8 mouse cellular contexts compared by ENCODE assay signal in the genomic region with DNA sequence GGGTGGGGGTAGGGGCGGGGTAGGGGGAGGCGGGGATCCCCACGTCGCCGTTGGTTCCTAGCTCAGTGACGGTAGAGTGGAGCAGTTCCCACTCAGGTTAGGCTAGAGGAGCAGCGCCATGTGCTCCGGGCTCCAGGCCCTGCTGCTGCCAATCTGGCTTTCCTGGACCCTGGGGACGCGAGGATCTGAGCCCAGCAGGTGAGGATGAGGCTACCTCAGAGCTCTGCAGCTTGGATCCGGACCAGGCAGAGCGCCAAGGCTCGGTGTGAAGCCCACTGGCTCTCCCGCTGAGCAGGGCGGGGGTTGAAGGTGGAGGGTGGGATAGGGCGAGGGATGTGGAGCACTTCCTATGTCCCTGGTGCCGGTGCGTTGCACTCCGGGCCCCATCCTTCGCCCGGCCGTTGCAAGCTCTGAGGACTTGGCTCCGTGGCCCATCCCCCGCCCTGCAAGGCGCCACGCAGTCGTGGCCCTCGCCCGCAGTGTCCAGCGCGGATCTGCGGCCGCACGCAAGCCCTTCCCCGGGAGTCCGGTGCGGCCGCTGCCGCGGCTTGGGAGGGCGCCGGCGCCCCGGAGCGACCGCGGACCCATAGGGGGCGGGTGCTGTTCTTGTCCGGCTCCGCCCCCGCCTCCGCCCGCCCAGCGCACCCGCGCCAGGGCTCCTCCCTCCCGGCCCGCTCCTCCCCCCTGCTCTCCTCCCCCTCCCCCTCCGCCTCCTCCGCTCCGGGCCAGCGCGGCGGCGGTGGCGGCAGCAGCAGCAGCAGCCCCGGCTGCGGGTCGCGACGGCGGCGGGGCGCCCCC.
DNase-seq lines count a peak whose midpoint lies in the region; ATAC-seq and TF ChIP-seq lines count a peak whose summit lies in the region.

No protein-coding gene starts in this region.

- H3K36me3 ChIP-seq in E14TG2a.4 (ENCODE audit: insufficient read depth, low read length), result no peaks in the 10 kb centered on the region
- no peaks in the 10 kb centered on the region for H3K36me3 ChIP-seq in heart, embryonic 15.5 days
- H3K36me3 ChIP-seq in liver, embryonic 15.5 days (replicated peaks), result no peaks in the 10 kb centered on the region

- peak overlapping the region; percentile 90 for H3K4me3 ChIP-seq in E14TG2a.4 (replicated peaks; ENCODE audit: low read length)
- H3K4me3 ChIP-seq in heart, embryonic 15.5 days, result peak overlapping the region; percentile 66
- H3K4me3 ChIP-seq in liver, embryonic 15.5 days (replicated peaks), result peak overlapping the region; percentile 44

- peaks cover 24% of the 10 kb centered on the region for H3K27me3 ChIP-seq in E14TG2a.4 (ENCODE audit: insufficient read depth, low read length)
- H3K27me3 ChIP-seq in heart, embryonic 15.5 days, result peaks cover 36% of the 10 kb centered on the region
- H3K27me3 ChIP-seq in liver, embryonic 15.5 days, result peaks cover 37% of the 10 kb centered on the region

- H3K9ac ChIP-seq in heart, embryonic 15.5 days, result peak overlapping the region; percentile 52
- H3K9ac ChIP-seq in liver, embryonic 15.5 days, result no peak overlapping the region

- no peaks in the 10 kb centered on the region for H3K9me3 ChIP-seq in E14TG2a.4 (ENCODE audit: low read length)
- H3K9me3 ChIP-seq in heart, embryonic 15.5 days (replicated peaks), result no peaks in the 10 kb centered on the region
- no peaks in the 10 kb centered on the region for H3K9me3 ChIP-seq in liver, embryonic 15.5 days (replicated peaks)

- peak overlapping the region; percentile 97 for H3K4me2 ChIP-seq in heart, embryonic 15.5 days
- H3K4me2 ChIP-seq in liver, embryonic 15.5 days, result peak overlapping the region; percentile 63

- under 1% methylated on average over 50 of the region's 74 CpGs for WGBS in heart, embryonic 15.5 days
- WGBS in liver, embryonic 15.5 days (ENCODE audit: insufficient replicate concordance), result 2% methylated on average over 54 of the region's 74 CpGs

- peaks cover 10% of the 10 kb centered on the region for H3K4me1 ChIP-seq in E14TG2a.4 (replicated peaks; ENCODE audit: low read depth, low read length)
- peaks cover 18% of the 10 kb centered on the region for H3K4me1 ChIP-seq in heart, embryonic 15.5 days (replicated peaks)
- peaks cover 6% of the 10 kb centered on the region; the same call in 1 of the 2 replicates for H3K4me1 ChIP-seq in liver, embryonic 15.5 days (replicated peaks)

- peak; percentile 90 for DNase-seq in adrenal gland, adult 2 months
- DNase-seq in embryo, embryonic 11 days, result peak; percentile 88
- DNase-seq in kidney, postnatal 25 days, result peak; percentile 62 to 71
- DNase-seq in retina, embryonic 14.5 days (ENCODE audit: low spot score), result peak; percentile 79

- TF ChIP-seq CTCF in E14TG2a.4 (conservative IDR thresholded peaks at IDR 0.05; ENCODE audit: low read length), result no peak

- H3K27ac ChIP-seq in heart, embryonic 15.5 days, result no peak overlapping the region
- H3K27ac ChIP-seq in liver, embryonic 15.5 days (replicated peaks), result no peak overlapping the region

- ATAC-seq in heart, embryonic 15.5 days (replicated peaks; ENCODE audit: insufficient number of reproducible peaks, insufficient read depth, low FRiP score, low read depth), result peak; percentile 90
- peak; percentile 64 for ATAC-seq in liver, embryonic 15.5 days (ENCODE audit: insufficient read depth)
- no peak for ATAC-seq in activated CD4-positive, CD25-positive, alpha-beta regulatory T cell, adult 4 months
